Mouse (Mus musculus) forebrain, embryonic 14.5 days (tissue): ENCODE results near the gene Ift172. TPM values are rescaled to one million over a fixed set of nuclear protein-coding genes. Genes with fewer than 3 reads are reported as not detected.

Source experiments
- ATAC-seq: fragments of 200-750 bp; cut with Nextera tagmentation; 2 replicates; pipeline ENCODE4 v1.8.0; 2017; ENCODE audit warnings: mild to moderate bottlenecking, moderate library complexity
- DNase-seq: peaks from one replicate; pipeline ENCODE4 v3.0.0-alpha.2; 2015; ENCODE audit warnings: low spot score
- H3K27ac ChIP-seq: fragments of 300-500 bp; sonication (generic); 2 replicates; pipeline ENCODE4 v1.5.1; 2014; ENCODE audit warnings: low read depth, mild to moderate bottlenecking, control low read depth, low read length, moderate library complexity
- H3K27me3 ChIP-seq: fragments of 300-500 bp; sonication (generic); replicated peaks from 2 replicates; pipeline ENCODE4 v1.6.1; 2014; ENCODE audit warnings: low read length, control low read depth, mixed read lengths; ENCODE audit not compliant: control insufficient read depth, insufficient read depth
- H3K36me3 ChIP-seq: fragments of 300-500 bp; sonication (generic); 2 replicates; pipeline ENCODE4 v1.6.1; 2014; ENCODE audit warnings: low read length, control low read depth; ENCODE audit not compliant: control insufficient read depth, insufficient read depth
- H3K4me1 ChIP-seq: fragments of 300-500 bp; sonication (generic); 2 replicates; pipeline ENCODE4 v1.6.1; 2014; ENCODE audit warnings: antibody characterized with exemption, low read length, control low read depth; ENCODE audit not compliant: control insufficient read depth, insufficient read depth
- H3K4me2 ChIP-seq: fragments of 300-500 bp; sonication (generic); 2 replicates; pipeline ENCODE4 v1.6.1; 2014; ENCODE audit warnings: mild to moderate bottlenecking, control low read depth, low read length
- H3K4me3 ChIP-seq: fragments of 300-500 bp; sonication (generic); 2 replicates; pipeline ENCODE4 v1.5.1; 2014; ENCODE audit warnings: low read depth, low read length, control low read depth
- H3K9ac ChIP-seq: fragments of 300-500 bp; sonication (generic); 2 replicates; pipeline ENCODE4 v1.6.1; 2014; ENCODE audit warnings: mild to moderate bottlenecking, low read length, control low read depth, moderate library complexity
- H3K9me3 ChIP-seq: fragments of 300-500 bp; sonication (generic); replicated peaks from 2 replicates; pipeline ENCODE4 v1.6.1; 2016; ENCODE audit warnings: low read length, control low read depth, mixed read lengths; ENCODE audit not compliant: control insufficient read depth
- WGBS: fragments of 180-500 bp; shearing (Covaris S2); extraction: QIAGEN DNeasy Blood & Tissue Kit; methylation state at CpG from one replicate; pipeline ENCODE4 v1.1.7; 2014; 5-methylcytosine and 5-hydroxymethylcytosine counted together
- polyA plus RNA-seq: library from polyadenylated mRNA; unstranded; fragments of >200 nt; fragmentation: Nextera tagmentation; extraction: Ambion mirVana; gene quantifications from 2 replicates; pipeline ENCODE4 v1.2.1, GENCODE M21; 2014

The Ift172 gene
- polyA plus RNA-seq, 1 experiment from 2014 or later = 24.0 TPM

GRCm38 (mm10) chr5:31297981-31298380 is 7.1 kb upstream of the Ift172 start:
- H3K9me3 ChIP-seq = no peaks in the 10 kb centered on the region
- H3K4me1 ChIP-seq = peaks cover 7% of the 10 kb centered on the region
- H3K4me2 ChIP-seq = no peak overlapping the region
- no peak overlapping the region for H3K4me3 ChIP-seq
- H3K9ac ChIP-seq = no peak overlapping the region
- 70% methylated on average over 3 of the region's 3 CpGs for WGBS
- H3K27me3 ChIP-seq = no peaks in the 10 kb centered on the region
- H3K27ac ChIP-seq = no peak overlapping the region
- H3K36me3 ChIP-seq = peaks cover 10% of the 10 kb centered on the region
- ATAC-seq = no peak
- no peak for DNase-seq

- DNase-seq = no peak
- ATAC-seq = no peak
- no peak within 1 kb of the TSS for H3K27ac ChIP-seq
Observed at GRCm38 (mm10) chr5:31297047-31297757, 6.3 kb upstream of the Ift172 start, which contains the start of gene Gckr. Gene Gckr, plus strand, starts transcription at chr5:31297443.

GRCm38 (mm10) chr5:31295606-31296141 is 4.8 kb upstream of the Ift172 start, which contains the start of gene Fndc4:
Gene Fndc4, minus strand, starts transcription at chr5:31296080.
- H3K4me3 ChIP-seq = peak within 1 kb of the TSS; percentile 88
- peak; percentile 80 for DNase-seq
- WGBS = 1% methylated on average over 30 of the region's 46 CpGs
- no peaks in the 10 kb centered on the region for H3K9me3 ChIP-seq
- H3K9ac ChIP-seq = peak within 1 kb of the TSS; percentile 98
- H3K4me2 ChIP-seq = peak within 1 kb of the TSS; percentile 72
- H3K27me3 ChIP-seq = no peaks in the 10 kb centered on the region
- peak within 1 kb of the TSS; percentile 55 for H3K27ac ChIP-seq
- peaks cover 17% of the 10 kb centered on the region for H3K36me3 ChIP-seq
- peak; percentile 83 for ATAC-seq
- H3K4me1 ChIP-seq = peaks cover 9% of the 10 kb centered on the region

More at GRCm38 (mm10) chr5:31297047-31297757, 6.3 kb upstream of the Ift172 start, which contains the start of gene Gckr:
- H3K4me1 ChIP-seq = peaks cover 7% of the 10 kb centered on the region
- peak within 1 kb of the TSS; percentile 72 for H3K4me2 ChIP-seq
- H3K9ac ChIP-seq = no peak within 1 kb of the TSS; the same call in 1 of the 2 replicates
- peaks cover 17% of the 10 kb centered on the region for H3K36me3 ChIP-seq
- 80% methylated on average over 13 of the region's 13 CpGs for WGBS
- no peaks in the 10 kb centered on the region for H3K9me3 ChIP-seq
- peak within 1 kb of the TSS; percentile 88; the same call in 1 of the 2 replicates for H3K4me3 ChIP-seq
- H3K27me3 ChIP-seq = no peaks in the 10 kb centered on the region

- peak; percentile 37 for ATAC-seq
- 4% methylated on average over 27 of the region's 29 CpGs for WGBS
- H3K27me3 ChIP-seq = no peaks in the 10 kb centered on the region
Observed at GRCm38 (mm10) chr5:31294964-31295605, 4.2 kb upstream of the Ift172 start.

GRCm38 (mm10) chr5:31291361-31291688 is 409 bp upstream of the Ift172 start:
- H3K27ac ChIP-seq = peak overlapping the region; percentile 65; the same call in 1 of the 2 replicates
- H3K36me3 ChIP-seq = peaks cover 28% of the 10 kb centered on the region
- no peaks in the 10 kb centered on the region for H3K9me3 ChIP-seq
- no peak for ATAC-seq
- peaks cover 13% of the 10 kb centered on the region for H3K4me1 ChIP-seq
- no peak for DNase-seq
- peak overlapping the region; percentile 48 for H3K4me3 ChIP-seq
- WGBS = 6% methylated on average over 9 of the region's 9 CpGs
- no peaks in the 10 kb centered on the region for H3K27me3 ChIP-seq
- peak overlapping the region; percentile 62 for H3K9ac ChIP-seq
- H3K4me2 ChIP-seq = peak overlapping the region; percentile 78

More at GRCm38 (mm10) chr5:31294964-31295605, 4.2 kb upstream of the Ift172 start:
- peak overlapping the region; percentile 72 for H3K4me2 ChIP-seq
- peak overlapping the region; percentile 98 for H3K9ac ChIP-seq
- H3K9me3 ChIP-seq = no peaks in the 10 kb centered on the region
- H3K36me3 ChIP-seq = peaks cover 17% of the 10 kb centered on the region
- H3K27ac ChIP-seq = peak overlapping the region; percentile 55
- H3K4me3 ChIP-seq = peak overlapping the region; percentile 88
- H3K4me1 ChIP-seq = peaks cover 13% of the 10 kb centered on the region
- no peak for DNase-seq

- H3K27ac ChIP-seq = no peak overlapping the region
- WGBS = 82% methylated on average over 3 of the region's 3 CpGs
Observed at GRCm38 (mm10) chr5:31289626-31290230, 1.2 kb downstream of the Ift172 start.

GRCm38 (mm10) chr5:31288655-31289054 is 2.3 kb downstream of the Ift172 start:
- Histone ChIP-seq H3K4me2 (no peak overlapping the region), H3K27me3 (no peaks in the 10 kb centered on the region), H3K4me1 (peaks cover 6% of the 10 kb centered on the region), H3K4me3 (no peak overlapping the region), H3K9me3 (no peaks in the 10 kb centered on the region), H3K36me3 (peaks cover 50% of the 10 kb centered on the region), H3K9ac (no peak overlapping the region), H3K27ac (no peak overlapping the region)
- no peak for ATAC-seq
- no peak for DNase-seq
- 78% methylated on average over 3 of the region's 3 CpGs for WGBS

More at GRCm38 (mm10) chr5:31289626-31290230, 1.2 kb downstream of the Ift172 start:
- Histone ChIP-seq H3K9me3 (no peaks in the 10 kb centered on the region), H3K4me2 (peak overlapping the region; percentile 78), H3K4me3 (no peak overlapping the region), H3K27me3 (no peaks in the 10 kb centered on the region), H3K4me1 (peaks cover 11% of the 10 kb centered on the region), H3K9ac (no peak overlapping the region), H3K36me3 (peaks cover 44% of the 10 kb centered on the region)
- DNase-seq (no peak), ATAC-seq (no peak)

GRCm38 (mm10) chr5:31288225-31288624 is 2.7 kb downstream of the Ift172 start:
- no peak overlapping the region for H3K4me3 ChIP-seq
- H3K27ac ChIP-seq = no peak overlapping the region
- H3K4me1 ChIP-seq = peaks cover 6% of the 10 kb centered on the region
- H3K36me3 ChIP-seq = peaks cover 51% of the 10 kb centered on the region
- DNase-seq (no peak), ATAC-seq (no peak)
- no peaks in the 10 kb centered on the region for H3K27me3 ChIP-seq
- 85% methylated on average over 4 of the region's 4 CpGs for WGBS
- H3K4me2 ChIP-seq = no peak overlapping the region
- no peaks in the 10 kb centered on the region for H3K9me3 ChIP-seq
- H3K9ac ChIP-seq = no peak overlapping the region
